Mouse (Mus musculus): ENCODE measurements around the gene Nppa. TPM values are rescaled to one million over a fixed set of nuclear protein-coding genes. Genes with fewer than 3 reads are reported as not detected.
A peak's percentile ranks its signal among the peaks of the same experiment; 100 is the strongest.

The Nppa gene
- polyA plus RNA-seq, 1 experiment from 2014 or later, result 0.43 TPM

- no peak overlapping the region for H3K27ac ChIP-seq (replicated peaks)
- WGBS, result 93% methylated on average over 6 of the region's 6 CpGs
- H3K36me3 ChIP-seq, result no peaks in the 10 kb centered on the region
- H3K4me2 ChIP-seq (replicated peaks), result no peak overlapping the region
- 0 out of 2 replicates have a peak, but pooled peaks have one; percentile 15 for ATAC-seq (ENCODE audit: insufficient number of reproducible peaks, low FRiP score, low TSS enrichment, low read depth)
- H3K9me3 ChIP-seq (replicated peaks), result peaks cover 6% of the 10 kb centered on the region; the same call in 1 of the 2 replicates
- H3K4me3 ChIP-seq (replicated peaks), result no peak overlapping the region
- H3K4me1 ChIP-seq, result no peaks in the 10 kb centered on the region
- no peaks in the 10 kb centered on the region for H3K27me3 ChIP-seq
- H3K9ac ChIP-seq, result no peak overlapping the region
Measured at GRCm38 (mm10) chr4:147978391-147978790, 22.1 kb upstream of the Nppa start.

GRCm38 (mm10) chr4:147979441-147979860 lies 21.1 kb upstream of the Nppa start:
- Histone ChIP-seq H3K4me3 (replicated peaks) (no peak overlapping the region), H3K4me2 (replicated peaks) (no peak overlapping the region), H3K4me1 (no peaks in the 10 kb centered on the region), H3K9ac (no peak overlapping the region), H3K27ac (replicated peaks) (no peak overlapping the region), H3K9me3 (replicated peaks) (peaks cover 5% of the 10 kb centered on the region; the same call in 1 of the 2 replicates), H3K36me3 (no peaks in the 10 kb centered on the region), H3K27me3 (no peaks in the 10 kb centered on the region)
- ATAC-seq (ENCODE audit: insufficient number of reproducible peaks, low FRiP score, low TSS enrichment, low read depth), result no peak
- WGBS, result 83% methylated on average over 7 of the region's 7 CpGs

- H3K27me3 ChIP-seq, result no peaks in the 10 kb centered on the region
- H3K36me3 ChIP-seq, result no peaks in the 10 kb centered on the region
- H3K9ac ChIP-seq, result no peak within 1 kb of the TSS
- H3K27ac ChIP-seq (replicated peaks), result no peak within 1 kb of the TSS
- no peak within 1 kb of the TSS for H3K4me3 ChIP-seq (replicated peaks)
- 22% methylated on average over 20 of the region's 20 CpGs for WGBS
- H3K4me1 ChIP-seq, result no peaks in the 10 kb centered on the region
- no peaks in the 10 kb centered on the region for H3K9me3 ChIP-seq (replicated peaks)
- ATAC-seq (ENCODE audit: insufficient number of reproducible peaks, low FRiP score, low TSS enrichment, low read depth), result no peak
- no peak within 1 kb of the TSS for H3K4me2 ChIP-seq (replicated peaks)
Measured at GRCm38 (mm10) chr4:147985205-147986132, 15.1 kb upstream of the Nppa start, which contains the start of gene Nppb. Gene Nppb (plus strand): TSS chr4:147985788.

- H3K9ac ChIP-seq, result no peak overlapping the region
- H3K36me3 ChIP-seq, result no peaks in the 10 kb centered on the region
- ATAC-seq (ENCODE audit: insufficient number of reproducible peaks, low FRiP score, low TSS enrichment, low read depth), result no peak
- no peak overlapping the region for H3K27ac ChIP-seq (replicated peaks)
- H3K4me3 ChIP-seq (replicated peaks), result no peak overlapping the region
- H3K4me1 ChIP-seq, result no peaks in the 10 kb centered on the region
- no peaks in the 10 kb centered on the region for H3K9me3 ChIP-seq (replicated peaks)
- H3K4me2 ChIP-seq (replicated peaks), result no peak overlapping the region
- H3K27me3 ChIP-seq, result no peaks in the 10 kb centered on the region
- 50% methylated on average over 7 of the region's 7 CpGs for WGBS
Measured at GRCm38 (mm10) chr4:147993571-147994095, 6.9 kb upstream of the Nppa start.

- no peak overlapping the region for H3K9ac ChIP-seq
- H3K9me3 ChIP-seq (replicated peaks), result no peaks in the 10 kb centered on the region
- no peaks in the 10 kb centered on the region for H3K27me3 ChIP-seq
- ATAC-seq (ENCODE audit: insufficient number of reproducible peaks, low FRiP score, low TSS enrichment, low read depth), result no peak
- H3K27ac ChIP-seq (replicated peaks), result no peak overlapping the region
- WGBS, result 73% methylated on average over 3 of the region's 3 CpGs
- no peaks in the 10 kb centered on the region for H3K36me3 ChIP-seq
- H3K4me2 ChIP-seq (replicated peaks), result no peak overlapping the region
- H3K4me3 ChIP-seq (replicated peaks), result no peak overlapping the region
- no peaks in the 10 kb centered on the region for H3K4me1 ChIP-seq
Measured at GRCm38 (mm10) chr4:147995311-147995710, 5.2 kb upstream of the Nppa start.

- Histone ChIP-seq H3K4me1 (no peaks in the 10 kb centered on the region), H3K9ac (no peak overlapping the region), H3K36me3 (peaks cover 17% of the 10 kb centered on the region), H3K9me3 (replicated peaks) (no peaks in the 10 kb centered on the region), H3K27me3 (no peaks in the 10 kb centered on the region), H3K4me3 (replicated peaks) (no peak overlapping the region), H3K27ac (replicated peaks) (no peak overlapping the region), H3K4me2 (replicated peaks) (no peak overlapping the region)
- WGBS, result 81% methylated on average over 17 of the region's 17 CpGs
- no peak for ATAC-seq (ENCODE audit: insufficient number of reproducible peaks, low FRiP score, low TSS enrichment, low read depth)
Measured at GRCm38 (mm10) chr4:148001013-148001789, 679 bp downstream of the Nppa start.

GRCm38 (mm10) chr4:148001866-148002265 lies 1.3 kb downstream of the Nppa start:
- no peak overlapping the region for H3K27ac ChIP-seq (replicated peaks)
- H3K4me1 ChIP-seq, result no peaks in the 10 kb centered on the region
- H3K36me3 ChIP-seq, result peaks cover 23% of the 10 kb centered on the region
- H3K9ac ChIP-seq, result no peak overlapping the region
- 41% methylated on average over 8 of the region's 8 CpGs for WGBS
- no peak overlapping the region for H3K4me2 ChIP-seq (replicated peaks)
- ATAC-seq (ENCODE audit: insufficient number of reproducible peaks, low FRiP score, low TSS enrichment, low read depth), result no peak
- H3K27me3 ChIP-seq, result no peaks in the 10 kb centered on the region
- H3K9me3 ChIP-seq (replicated peaks), result no peaks in the 10 kb centered on the region
- no peak overlapping the region for H3K4me3 ChIP-seq (replicated peaks)

- Histone ChIP-seq H3K36me3 (peaks cover 48% of the 10 kb centered on the region), H3K9ac (no peak overlapping the region)
Measured at GRCm38 (mm10) chr4:148004361-148004760, 3.8 kb downstream of the Nppa start.

GRCm38 (mm10) chr4:148008412-148008811 lies 7.9 kb downstream of the Nppa start:
- no peak overlapping the region for H3K4me2 ChIP-seq (replicated peaks)
- no peaks in the 10 kb centered on the region for H3K9me3 ChIP-seq (replicated peaks)
- H3K9ac ChIP-seq, result no peak overlapping the region
- peaks cover 88% of the 10 kb centered on the region for H3K36me3 ChIP-seq
- ATAC-seq (ENCODE audit: insufficient number of reproducible peaks, low FRiP score, low TSS enrichment, low read depth), result no peak
- H3K27ac ChIP-seq (replicated peaks), result no peak overlapping the region
- 81% methylated on average over 4 of the region's 4 CpGs for WGBS
- H3K4me1 ChIP-seq, result no peaks in the 10 kb centered on the region
- no peaks in the 10 kb centered on the region for H3K27me3 ChIP-seq
- H3K4me3 ChIP-seq (replicated peaks), result no peak overlapping the region

More at GRCm38 (mm10) chr4:148004361-148004760, 3.8 kb downstream of the Nppa start:
- Histone ChIP-seq H3K4me2 (replicated peaks) (no peak overlapping the region), H3K4me3 (replicated peaks) (no peak overlapping the region), H3K27me3 (no peaks in the 10 kb centered on the region), H3K27ac (replicated peaks) (no peak overlapping the region), H3K4me1 (no peaks in the 10 kb centered on the region), H3K9me3 (replicated peaks) (no peaks in the 10 kb centered on the region)
- ATAC-seq (ENCODE audit: insufficient number of reproducible peaks, low FRiP score, low TSS enrichment, low read depth), result no peak
- 81% methylated on average over 7 of the region's 7 CpGs for WGBS

GRCm38 (mm10) chr4:148009641-148010040 lies 9.1 kb downstream of the Nppa start:
- H3K4me2 ChIP-seq (replicated peaks), result no peak overlapping the region
- no peaks in the 10 kb centered on the region for H3K9me3 ChIP-seq (replicated peaks)
- H3K27me3 ChIP-seq, result no peaks in the 10 kb centered on the region
- no peak overlapping the region for H3K27ac ChIP-seq (replicated peaks)
- WGBS, result 94% methylated on average over 2 of the region's 2 CpGs
- H3K36me3 ChIP-seq, result peaks cover 97% of the 10 kb centered on the region
- no peak overlapping the region for H3K4me3 ChIP-seq (replicated peaks)
- no peak for ATAC-seq (ENCODE audit: insufficient number of reproducible peaks, low FRiP score, low TSS enrichment, low read depth)
- no peaks in the 10 kb centered on the region for H3K4me1 ChIP-seq
- no peak overlapping the region for H3K9ac ChIP-seq

- Histone ChIP-seq H3K4me2 (replicated peaks) (no peak overlapping the region), H3K4me3 (replicated peaks) (no peak overlapping the region), H3K9ac (no peak overlapping the region), H3K27ac (replicated peaks) (no peak overlapping the region), H3K27me3 (no peaks in the 10 kb centered on the region), H3K9me3 (replicated peaks) (no peaks in the 10 kb centered on the region), H3K4me1 (no peaks in the 10 kb centered on the region), H3K36me3 (peaks cover 99% of the 10 kb centered on the region)
- no peak for ATAC-seq (ENCODE audit: insufficient number of reproducible peaks, low FRiP score, low TSS enrichment, low read depth)
- WGBS, result 61% methylated on average over 3 of the region's 3 CpGs
Measured at GRCm38 (mm10) chr4:148011332-148011731, 10.8 kb downstream of the Nppa start.
